In genomic region chr6:32848974-32849373, GRCm38 (mm10) we compare ENCODE assay signal across 14 mouse cellular contexts.
"Had no signal": no experiment of that assay in that cellular context is flagged by ENCODE, and none has a peak within 500 bp of the region (broad histone marks: within the 10 kb centered on the region; RNA-seq: fewer than 3 reads in every experiment).

No protein-coding gene starts in this region.

- H3K4me2 ChIP-seq: kidney, embryonic 15.5 days; limb, embryonic 13.5 days; neural tube, embryonic 15.5 days; stomach, embryonic 15.5 days had no signal

- H3K4me3 ChIP-seq: kidney, embryonic 15.5 days; limb, embryonic 13.5 days; midbrain, embryonic 10.5 days; myocyte; neural tube, embryonic 15.5 days; stomach, embryonic 15.5 days had no signal

- ATAC-seq: intestine, embryonic 16.5 days had no signal

- DNase-seq: kidney, adult 2 months; kidney, postnatal 14 days; left cerebral cortex, postnatal 4 days; lung, adult 18-20 months; lung, postnatal 36 days; midbrain, embryonic 14.5 days; thymus, postnatal 4 days had no signal

- H3K9ac ChIP-seq: kidney, embryonic 15.5 days; limb, embryonic 13.5 days; neural tube, embryonic 15.5 days; stomach, embryonic 15.5 days had no signal

- H3K9me3 ChIP-seq: kidney, embryonic 15.5 days; limb, embryonic 13.5 days; midbrain, embryonic 10.5 days; neural tube, embryonic 15.5 days; stomach, embryonic 15.5 days had no signal

- H3K27ac ChIP-seq: kidney, embryonic 15.5 days; limb, embryonic 13.5 days; midbrain, embryonic 10.5 days; neural tube, embryonic 15.5 days; stomach, embryonic 15.5 days had no signal

- H3K27me3 ChIP-seq: kidney, embryonic 15.5 days; limb, embryonic 13.5 days; neural tube, embryonic 15.5 days; stomach, embryonic 15.5 days had no signal

- H3K4me1 ChIP-seq: limb, embryonic 13.5 days; neural tube, embryonic 15.5 days; stomach, embryonic 15.5 days had no signal

- H3K36me3 ChIP-seq: kidney, embryonic 15.5 days; midbrain, embryonic 10.5 days; neural tube, embryonic 15.5 days; stomach, embryonic 15.5 days had no signal
